Mouse (Mus musculus) heart, embryonic 16.5 days (tissue): ENCODE data around the gene Stard5. TPM values are rescaled to one million over a fixed set of nuclear protein-coding genes. Genes with fewer than 3 reads are reported as not detected.

Experiments
- ATAC-seq: fragments of 200-750 bp; cut with Nextera tagmentation; replicated peaks from 2 replicates; pipeline ENCODE4 v1.8.0; 2017; ENCODE audit warnings: moderate number of reproducible peaks; ENCODE audit not compliant: insufficient read depth, low FRiP score; ENCODE audit errors: extremely low read depth
- H3K27ac ChIP-seq: fragments of 300-500 bp; sonication (generic); 2 replicates; pipeline ENCODE4 v1.5.1; 2014; ENCODE audit warnings: mild to moderate bottlenecking, low read length, control low read depth, moderate library complexity
- H3K27me3 ChIP-seq: fragments of 300-500 bp; sonication (generic); 2 replicates; pipeline ENCODE4 v1.6.1; 2014; ENCODE audit warnings: low read length, mixed read lengths; ENCODE audit not compliant: control insufficient read depth, insufficient read depth
- H3K36me3 ChIP-seq: fragments of 300-500 bp; sonication (generic); 2 replicates; pipeline ENCODE4 v1.6.1; 2014; ENCODE audit not compliant: control insufficient read depth, insufficient read depth
- H3K4me1 ChIP-seq: fragments of 300-500 bp; sonication (generic); 2 replicates; pipeline ENCODE4 v1.6.1; 2014; ENCODE audit warnings: low read length, mixed read lengths; ENCODE audit not compliant: control insufficient read depth, insufficient read depth
- H3K4me2 ChIP-seq: fragments of 300-500 bp; sonication (generic); 2 replicates; pipeline ENCODE4 v1.6.1; 2014; ENCODE audit warnings: low read depth, mild to moderate bottlenecking, control low read depth, low read length
- H3K4me3 ChIP-seq: fragments of 300-500 bp; sonication (generic); 2 replicates; pipeline ENCODE4 v1.5.1; 2014; ENCODE audit warnings: mild to moderate bottlenecking, control low read depth, low read length
- H3K9ac ChIP-seq: fragments of 300-500 bp; sonication (generic); 2 replicates; pipeline ENCODE4 v1.6.1; 2014; ENCODE audit warnings: low read length, control low read depth
- H3K9me3 ChIP-seq: fragments of 300-500 bp; sonication (generic); replicated peaks from 2 replicates; pipeline ENCODE4 v1.6.1; 2016; ENCODE audit warnings: low read length; ENCODE audit not compliant: control insufficient read depth
- WGBS: fragments of 180-500 bp; shearing (Covaris S2); extraction: QIAGEN DNeasy Blood & Tissue Kit; methylation state at CpG from one replicate; pipeline ENCODE4 v1.1.7; 2014; 5-methylcytosine and 5-hydroxymethylcytosine counted together
- polyA plus RNA-seq: library from polyadenylated mRNA; unstranded; fragments of >200 nt; fragmentation: Nextera tagmentation; extraction: Ambion mirVana; gene quantifications from 2 replicates; pipeline ENCODE4 v1.2.1, GENCODE M21; 2015

Stard5 gene
- polyA plus RNA-seq, 1 experiment from 2014 or later: 35.7 TPM

DNA sequence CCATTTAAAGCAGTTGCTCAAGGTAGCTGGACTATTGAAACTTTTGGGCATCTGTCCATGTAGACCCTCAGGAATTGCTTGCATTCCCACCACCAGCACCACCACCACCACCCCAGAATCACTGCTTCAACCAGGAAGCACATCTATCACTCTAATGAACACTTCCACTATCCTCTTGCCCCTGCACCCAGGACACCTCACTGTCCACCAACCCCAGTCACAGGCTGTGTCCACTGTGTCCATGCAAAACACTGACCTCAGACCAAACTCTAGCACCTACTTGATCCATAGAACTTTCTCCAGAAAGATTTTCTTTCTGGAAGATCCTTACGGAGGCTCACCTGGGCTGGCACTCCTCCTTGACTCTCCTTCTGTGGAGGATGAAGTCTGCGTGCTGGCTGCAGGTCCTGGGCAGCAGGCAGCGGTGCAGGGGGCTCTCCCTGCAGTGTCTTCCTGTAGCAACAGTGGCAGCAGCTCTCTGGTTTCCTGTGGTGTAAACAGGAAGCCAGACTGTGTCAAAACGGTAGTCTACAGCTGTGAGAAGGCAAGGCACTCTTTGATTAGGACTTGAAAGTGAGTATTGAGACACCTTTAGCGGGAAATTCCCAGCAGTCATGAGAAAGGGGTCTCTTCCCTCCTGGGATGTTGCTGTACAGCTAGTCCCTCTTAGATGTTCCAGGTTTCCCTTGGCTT, 23.3 kb downstream of the Stard5 start:
- H3K9ac ChIP-seq: peak overlapping the region; percentile 49; the same call in 1 of the 2 replicates
- peak overlapping the region; percentile 72 for H3K27ac ChIP-seq
- no peaks in the 10 kb centered on the region for H3K27me3 ChIP-seq
- ATAC-seq: peak; percentile 69; the same call in 1 of the 2 replicates
- H3K4me2 ChIP-seq: peak overlapping the region; percentile 44
- H3K9me3 ChIP-seq: no peaks in the 10 kb centered on the region; the same call in 1 of the 2 replicates
- H3K4me1 ChIP-seq: no peaks in the 10 kb centered on the region
- WGBS: 48% methylated on average over 5 of the region's 5 CpGs
- peak overlapping the region; percentile 45 for H3K4me3 ChIP-seq
- no peaks in the 10 kb centered on the region for H3K36me3 ChIP-seq

DNA sequence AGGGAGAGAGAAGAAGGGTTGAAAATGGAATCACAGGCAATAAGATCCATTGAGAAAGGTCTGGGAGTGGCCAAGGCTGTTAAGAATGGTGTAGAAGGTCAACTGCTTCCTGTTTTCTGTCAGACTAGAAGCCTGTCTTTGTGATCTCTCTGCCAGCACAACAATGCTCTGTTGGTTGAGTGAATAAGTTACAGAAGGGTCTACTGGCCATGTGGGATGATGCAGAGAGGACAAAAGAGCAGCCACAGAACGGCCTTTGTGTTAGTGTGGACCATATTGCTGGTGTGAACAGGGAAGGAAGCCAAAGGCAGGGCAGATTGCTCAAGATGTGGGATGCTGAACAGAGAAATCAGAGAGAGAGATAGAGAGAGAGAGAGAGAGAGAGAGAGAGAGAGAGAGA, 27.0 kb downstream of the Stard5 start:
- Histone ChIP-seq H3K4me2 (no peak overlapping the region), H3K27me3 (no peaks in the 10 kb centered on the region), H3K9ac (no peak overlapping the region), H3K27ac (peak overlapping the region; percentile 66), H3K36me3 (no peaks in the 10 kb centered on the region), H3K4me3 (no peak overlapping the region), H3K4me1 (no peaks in the 10 kb centered on the region), H3K9me3 (no peaks in the 10 kb centered on the region; the same call in 1 of the 2 replicates)
- 77% methylated on average over 1 of the region's 1 CpGs for WGBS
- ATAC-seq: no peak

DNA sequence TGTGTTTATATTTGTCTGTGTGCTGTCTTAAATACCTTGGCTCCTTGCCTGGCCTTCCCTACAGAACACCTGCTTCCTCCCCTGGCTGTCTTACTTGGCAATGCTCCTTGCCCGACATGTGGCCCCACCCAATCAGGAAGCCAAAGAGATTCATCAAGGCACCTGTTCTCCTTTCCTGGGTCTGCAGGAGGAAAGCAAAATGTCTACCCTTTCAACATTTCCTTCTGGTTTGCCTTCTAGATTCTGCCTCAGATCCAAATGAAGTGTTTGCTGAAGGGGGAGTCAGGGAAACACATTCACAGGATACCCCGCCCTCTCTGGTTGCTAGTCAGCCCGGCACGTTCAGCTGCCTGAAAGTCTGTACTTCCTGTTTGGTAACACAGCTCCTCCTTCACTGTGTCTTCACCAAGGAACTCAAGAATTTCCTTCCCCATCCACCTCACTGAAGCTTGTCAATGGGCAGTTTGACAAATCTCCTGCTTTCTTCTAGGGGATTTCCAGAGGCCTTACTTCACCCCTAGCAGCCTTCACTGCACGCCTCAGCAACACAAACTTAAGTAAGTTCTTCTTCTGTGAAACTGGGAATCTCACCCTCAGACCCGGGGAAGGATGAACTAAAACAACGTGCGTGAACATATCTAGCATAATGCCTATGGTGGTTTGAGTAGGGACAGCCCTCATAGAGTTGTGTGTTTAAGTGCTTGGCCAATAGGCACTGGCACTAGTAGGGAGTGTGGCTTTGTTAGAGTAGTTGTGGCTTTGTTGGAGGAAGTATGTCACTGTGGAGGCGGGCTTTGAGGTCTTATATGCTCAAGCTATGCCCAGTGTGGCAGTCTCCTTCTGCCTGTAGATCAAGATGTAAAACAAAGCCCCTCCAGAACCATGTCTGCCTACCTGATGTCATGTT, 27.7 kb downstream of the Stard5 start:
- Histone ChIP-seq H3K9ac (no peak overlapping the region), H3K4me1 (no peaks in the 10 kb centered on the region), H3K4me2 (no peak overlapping the region), H3K27ac (peak overlapping the region; percentile 68), H3K36me3 (no peaks in the 10 kb centered on the region), H3K9me3 (no peaks in the 10 kb centered on the region; the same call in 1 of the 2 replicates), H3K4me3 (no peak overlapping the region), H3K27me3 (no peaks in the 10 kb centered on the region)
- 0 out of 2 replicates have a peak, but pooled peaks have one; percentile 31 for ATAC-seq
- 71% methylated on average over 9 of the region's 9 CpGs for WGBS

DNA sequence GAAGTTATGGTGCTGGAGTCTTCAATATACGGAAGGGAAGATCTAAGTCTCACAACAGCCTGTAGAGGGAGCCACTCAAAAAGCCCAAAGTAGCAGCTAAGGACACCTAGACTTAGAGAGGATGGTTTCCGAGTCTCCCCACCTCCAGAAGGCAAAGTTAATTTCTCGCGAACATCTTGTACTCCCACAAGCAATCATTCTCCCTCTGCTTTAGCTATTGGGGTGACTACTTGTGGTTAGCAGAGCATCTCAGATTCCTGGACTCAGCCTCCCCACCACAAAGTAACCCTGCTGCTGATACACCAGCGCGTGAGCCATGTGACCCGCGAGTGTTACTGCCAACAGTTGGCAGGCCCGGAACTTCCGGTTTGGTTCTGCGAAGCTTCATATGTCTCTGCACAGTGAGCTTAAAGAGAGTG, 28.5 kb downstream of the Stard5 start:
- Histone ChIP-seq H3K9ac (no peak overlapping the region), H3K9me3 (no peaks in the 10 kb centered on the region; the same call in 1 of the 2 replicates), H3K4me3 (no peak overlapping the region), H3K36me3 (no peaks in the 10 kb centered on the region), H3K27ac (no peak overlapping the region), H3K4me1 (no peaks in the 10 kb centered on the region), H3K27me3 (no peaks in the 10 kb centered on the region), H3K4me2 (no peak overlapping the region)
- ATAC-seq: no peak
- WGBS: 83% methylated on average over 11 of the region's 11 CpGs

DNA sequence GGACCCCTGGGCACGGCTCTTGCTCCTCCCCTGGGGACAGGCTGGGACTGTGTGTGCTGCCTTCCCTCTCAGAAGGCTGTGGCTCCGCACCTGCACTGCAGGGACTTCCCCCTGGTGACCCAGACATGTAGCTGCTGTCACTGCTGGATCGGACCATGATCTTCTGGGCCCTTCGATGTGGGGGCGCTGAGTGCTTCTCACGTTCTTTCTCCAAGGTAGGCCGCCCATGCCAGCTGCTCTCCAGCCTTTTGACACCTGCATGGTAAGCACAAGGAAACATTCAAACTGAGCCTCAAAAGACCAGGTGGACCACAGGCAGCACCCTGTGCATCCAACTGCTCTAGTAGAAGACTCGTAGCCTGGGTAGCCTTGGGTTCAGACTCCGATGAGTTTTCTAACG, 29.3 kb downstream of the Stard5 start:
- no peak; the same call in 1 of the 2 replicates for ATAC-seq
- H3K36me3 ChIP-seq: no peaks in the 10 kb centered on the region
- no peaks in the 10 kb centered on the region for H3K4me1 ChIP-seq
- no peak overlapping the region for H3K4me2 ChIP-seq
- H3K27me3 ChIP-seq: no peaks in the 10 kb centered on the region
- WGBS: 74% methylated on average over 10 of the region's 10 CpGs
- H3K4me3 ChIP-seq: no peak overlapping the region
- no peaks in the 10 kb centered on the region; the same call in 1 of the 2 replicates for H3K9me3 ChIP-seq
- H3K9ac ChIP-seq: no peak overlapping the region
- H3K27ac ChIP-seq: no peak overlapping the region

DNA sequence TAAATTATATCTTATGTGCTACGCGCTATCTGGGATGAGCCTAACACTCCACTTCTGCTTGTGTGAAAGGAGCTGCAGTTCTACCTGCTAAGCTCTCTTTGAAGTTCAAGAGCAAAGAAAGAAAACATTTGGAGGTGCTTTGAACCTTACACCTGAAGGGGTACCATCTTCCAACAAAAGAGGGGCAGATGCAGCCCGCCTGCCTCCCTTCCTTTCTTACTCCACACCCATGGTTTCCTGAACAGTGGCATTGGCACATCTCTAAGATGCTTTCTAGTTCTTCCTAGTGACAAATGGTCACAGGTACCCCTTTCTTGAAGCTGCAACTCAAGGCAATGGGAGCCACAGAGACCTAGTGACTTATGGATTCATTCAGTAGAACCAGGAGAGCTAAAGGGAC, 30.0 kb downstream of the Stard5 start:
- no peaks in the 10 kb centered on the region for H3K27me3 ChIP-seq
- no peak overlapping the region for H3K4me3 ChIP-seq
- WGBS: 92% methylated on average over 3 of the region's 3 CpGs
- H3K4me2 ChIP-seq: no peak overlapping the region
- no peak overlapping the region for H3K9ac ChIP-seq
- no peaks in the 10 kb centered on the region for H3K4me1 ChIP-seq
- no peak overlapping the region for H3K27ac ChIP-seq
- ATAC-seq: no peak
- no peaks in the 10 kb centered on the region for H3K36me3 ChIP-seq
- no peaks in the 10 kb centered on the region; the same call in 1 of the 2 replicates for H3K9me3 ChIP-seq

DNA sequence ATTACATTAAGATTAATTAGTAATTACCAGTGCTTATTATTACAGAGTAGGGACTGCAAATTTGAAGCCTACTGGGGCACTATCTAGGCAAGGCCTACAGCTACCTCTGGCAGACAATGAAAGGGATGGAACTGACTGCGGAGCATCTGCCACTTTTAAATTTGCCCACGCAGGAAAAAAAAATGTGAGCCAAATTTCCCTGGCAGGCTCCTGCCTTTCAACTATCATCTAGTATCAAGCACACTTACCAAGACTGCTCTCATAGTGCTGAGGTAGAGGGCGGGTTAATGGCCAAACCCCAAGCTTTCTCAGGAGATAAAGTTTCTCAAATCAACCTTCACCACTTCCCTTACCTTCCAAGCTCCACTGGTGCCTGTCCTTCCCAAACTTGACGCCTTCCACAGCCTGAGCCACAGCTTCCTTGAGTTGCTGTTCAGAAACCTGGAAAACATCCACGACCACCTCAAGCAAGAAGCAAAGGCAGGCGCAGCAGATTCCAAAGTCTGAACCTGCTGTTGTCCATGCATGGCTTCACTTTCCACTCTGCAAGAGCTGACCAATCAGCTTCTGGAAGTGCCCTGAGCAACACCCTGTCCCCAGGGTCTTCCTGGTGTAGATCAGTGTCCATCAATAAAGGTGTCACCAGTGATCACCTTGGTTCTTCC, 31.1 kb downstream of the Stard5 start:
- H3K9ac ChIP-seq: no peak overlapping the region
- 73% methylated on average over 6 of the region's 6 CpGs for WGBS
- H3K27me3 ChIP-seq: no peaks in the 10 kb centered on the region
- no peak overlapping the region for H3K4me2 ChIP-seq
- H3K36me3 ChIP-seq: no peaks in the 10 kb centered on the region
- no peaks in the 10 kb centered on the region for H3K9me3 ChIP-seq
- no peaks in the 10 kb centered on the region for H3K4me1 ChIP-seq
- no peak overlapping the region for H3K4me3 ChIP-seq
- no peak for ATAC-seq
- H3K27ac ChIP-seq: no peak overlapping the region

DNA sequence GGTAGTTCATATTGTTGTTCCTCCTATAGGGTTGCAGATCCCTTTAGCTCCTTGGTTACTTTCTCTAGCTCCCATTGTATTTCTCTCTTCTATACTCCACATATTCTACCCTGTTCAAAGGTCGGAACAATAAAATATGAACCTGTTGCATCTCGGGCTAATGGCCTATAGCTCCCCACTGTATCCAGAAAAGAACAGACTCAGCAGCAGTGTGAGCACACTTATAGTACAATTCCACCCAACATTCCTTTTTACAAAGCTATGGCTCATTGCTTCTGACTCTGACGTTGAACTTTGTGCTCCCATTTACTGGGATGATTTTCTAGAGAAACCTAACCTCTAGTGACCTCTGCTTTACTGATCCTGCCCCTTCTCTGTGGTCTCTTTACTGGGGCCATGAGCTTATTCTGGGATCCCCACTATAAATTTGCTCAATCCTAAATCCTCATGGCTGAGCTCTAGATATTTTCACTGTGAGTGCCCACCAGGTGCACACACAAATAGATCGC, 34.4 kb downstream of the Stard5 start:
- ATAC-seq: no peak
- Histone ChIP-seq H3K4me2 (no peak overlapping the region), H3K27ac (no peak overlapping the region), H3K27me3 (no peaks in the 10 kb centered on the region), H3K9me3 (no peaks in the 10 kb centered on the region), H3K4me1 (no peaks in the 10 kb centered on the region), H3K9ac (no peak overlapping the region), H3K4me3 (no peak overlapping the region), H3K36me3 (no peaks in the 10 kb centered on the region)
- 83% methylated on average over 4 of the region's 4 CpGs for WGBS
